Mouse (Mus musculus) embryonic stem cell, embryonic (primary cell): ENCODE data around the gene Olfr1507.

Experiments
- CTCF ChIA-PET, 4 experiments: fragments of 300-600 bp in 2 of 4; fragments of 350-600 bp in 2 of 4; sonication (Branson Sonifier 250); formaldehyde crosslinking; loops; one replicate each; lab custom pipeline; 2022; ENCODE audit warnings: inconsistent platforms in 2 of 4; lab: Charles Lee
- POLR2A ChIA-PET, 4 experiments: fragments of 300-600 bp in 2 of 4; fragments of 350-600 bp in 2 of 4; sonication (Branson Sonifier 250); formaldehyde crosslinking; loops; one replicate each; lab custom pipeline; 2022; ENCODE audit warnings: antibody characterized with exemption in 4 of 4, inconsistent platforms in 1 of 4; lab: Charles Lee

Gene Olfr1507

GRCm38 (mm10) chr14:52495516-52495915, at the start of gene Olfr1507:
Olfr1507 (minus strand) TSS chr14:52495749.
- POLR2A ChIA-PET, result no interaction called here
- CTCF ChIA-PET, result no interaction called here

- POLR2A ChIA-PET, result no interaction called here
- CTCF ChIA-PET, result no interaction called here
These were observed 37.8 kb upstream of the Olfr1507 start for GRCm38 (mm10) chr14:52533336-52533735.

GRCm38 (mm10) chr14:52524952-52525351, 29.4 kb upstream of the Olfr1507 start:
- CTCF ChIA-PET, result no interaction called here
- POLR2A ChIA-PET, result no interaction called here

- ChIA-PET CTCF (no interaction called here), POLR2A (no interaction called here)
These were observed 28.2 kb downstream of the Olfr1507 start, which contains the start of gene Olfr1508 for GRCm38 (mm10) chr14:52467395-52467794. Olfr1508 (minus strand) TSS chr14:52467495.

- ChIA-PET CTCF (interaction anchor here in 1 of 4 experiments (0.7 kb wide), 2 partner anchors 40 to 193 kb away, joined by 5 to 12 read pairs; no protein-coding TSS in a partner anchor), POLR2A (no interaction called here)
These were observed 29.8 kb downstream of the Olfr1507 start for GRCm38 (mm10) chr14:52465738-52466137.

- ChIA-PET CTCF (no interaction called here), POLR2A (no interaction called here)
These were observed 33.6 kb downstream of the Olfr1507 start for GRCm38 (mm10) chr14:52461928-52462327.

- CTCF ChIA-PET, result no interaction called here
- POLR2A ChIA-PET, result interaction anchor here in 1 of 4 experiments (0.7 kb wide), 1 partner anchor 57 kb away, joined by 3 read pairs; no protein-coding TSS in a partner anchor
These were observed 44.4 kb downstream of the Olfr1507 start for GRCm38 (mm10) chr14:52451138-52451537.

- CTCF ChIA-PET, result no interaction called here
- POLR2A ChIA-PET, result no interaction called here
These were observed 52.9 kb downstream of the Olfr1507 start, which contains the start of gene Olfr1509 for GRCm38 (mm10) chr14:52442690-52443089. Olfr1509 (plus strand) TSS chr14:52442990.
